Mouse (Mus musculus) cerebellum, adult 9-10 months (tissue): ENCODE measurements around the gene Tmprss11e.

ENCODE experiments used
- DNase-seq: peaks from one replicate; pipeline ENCODE4 v3.0.0; 2022

The Tmprss11e gene

DNA sequence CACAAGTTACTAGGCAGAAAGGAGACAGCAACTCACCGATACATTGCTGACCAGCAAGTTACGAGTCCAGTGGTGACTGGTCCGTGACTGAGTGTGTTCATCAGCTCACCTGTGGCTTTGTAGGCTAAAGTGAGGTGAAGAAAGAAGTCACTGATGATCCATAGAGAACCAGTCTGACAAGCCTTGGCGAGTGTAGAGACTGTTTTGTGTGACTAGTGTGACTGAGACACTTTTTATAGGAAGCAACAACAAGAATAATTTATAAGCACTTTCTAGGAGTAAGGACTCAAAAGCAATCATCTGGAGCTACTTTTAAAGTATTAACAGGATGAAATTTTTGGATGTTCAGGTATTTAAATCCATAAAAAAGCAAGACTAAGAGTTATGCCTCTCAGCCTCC is at the start of gene Tmprss11e:
Gene Tmprss11e, minus strand, starts transcription at position 101 of the 400 bp plus-strand sequence.
- no peak for DNase-seq

DNA sequence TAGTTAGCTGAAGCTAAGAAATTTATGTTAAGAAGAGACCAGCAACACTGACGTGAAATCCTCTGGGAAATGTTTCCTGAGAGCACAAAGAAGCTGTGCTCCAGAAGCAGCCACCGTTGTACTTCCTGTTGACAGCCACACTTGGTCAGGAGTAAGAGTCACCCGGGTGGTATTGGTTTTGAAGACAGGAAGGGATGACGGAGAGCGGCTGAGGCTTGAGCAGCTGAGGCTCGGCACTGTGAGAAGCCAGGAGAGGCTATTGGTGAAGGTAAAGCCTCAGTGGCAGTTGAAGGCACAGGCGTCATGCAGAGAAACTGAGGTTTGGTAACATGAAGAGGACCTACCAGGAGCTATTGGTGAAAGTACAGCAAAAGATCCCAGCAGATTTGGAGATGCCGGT is 47.2 kb upstream of the Tmprss11e start:
- no peak for DNase-seq

DNA sequence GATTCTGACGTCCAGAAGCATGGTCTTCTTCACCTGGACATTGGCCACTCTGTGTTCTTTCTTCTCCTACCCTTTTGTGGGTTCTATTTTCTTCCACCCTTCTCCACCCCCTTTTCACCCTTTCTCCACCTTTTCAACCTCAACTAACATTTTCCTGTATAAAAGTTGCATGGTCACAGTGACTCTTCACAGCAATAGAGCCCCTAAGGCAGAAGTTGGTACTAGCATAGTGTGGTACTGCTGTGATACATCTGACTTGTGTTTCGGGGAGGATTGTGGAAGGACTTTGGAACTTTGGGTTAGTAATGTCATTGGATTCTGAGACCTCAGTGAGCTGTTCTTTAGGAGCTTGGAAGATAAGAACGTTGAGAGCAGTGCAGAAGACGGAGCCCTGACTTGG is 46.6 kb upstream of the Tmprss11e start:
- no peak for DNase-seq

DNA sequence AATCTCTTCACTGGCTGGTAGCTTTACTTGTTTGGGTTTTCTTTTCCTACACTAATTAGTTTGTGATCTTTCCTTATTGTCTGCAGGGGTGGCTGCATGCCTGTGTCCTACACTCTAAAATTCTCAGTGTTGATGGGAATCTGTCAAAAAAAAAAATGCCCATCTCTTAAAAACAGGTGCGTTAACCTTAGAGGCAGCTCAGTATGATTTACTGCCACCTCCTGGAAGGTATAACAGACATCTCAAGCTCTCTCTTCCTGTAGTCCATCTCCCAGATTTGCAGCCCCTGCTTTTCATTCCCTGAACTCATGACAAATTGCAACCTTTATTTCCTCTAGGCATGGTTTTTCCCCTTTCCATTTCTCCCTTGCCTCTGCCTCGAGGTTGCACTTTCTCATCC is 44.3 kb upstream of the Tmprss11e start:
- DNase-seq = no peak

DNA sequence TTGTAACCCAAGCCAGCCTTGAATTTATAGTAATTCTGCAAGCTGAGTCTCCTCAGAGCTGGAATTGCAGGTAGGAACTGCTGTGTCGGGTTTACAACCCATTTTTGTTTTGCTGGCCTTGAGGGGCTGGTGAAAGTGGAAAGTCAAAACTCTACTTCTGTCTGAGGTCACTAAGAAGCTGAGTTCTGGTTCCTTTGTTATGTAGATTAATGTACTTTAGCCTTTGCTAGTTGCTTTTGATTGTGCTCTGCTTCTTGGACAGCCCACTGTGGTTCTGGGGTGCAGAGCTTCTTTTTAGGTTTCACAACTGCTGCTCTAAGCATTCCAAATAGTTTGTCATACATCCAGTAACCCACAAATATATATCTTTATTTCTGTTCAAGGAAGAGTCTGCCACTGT is 41.2 kb upstream of the Tmprss11e start:
- no peak for DNase-seq

DNA sequence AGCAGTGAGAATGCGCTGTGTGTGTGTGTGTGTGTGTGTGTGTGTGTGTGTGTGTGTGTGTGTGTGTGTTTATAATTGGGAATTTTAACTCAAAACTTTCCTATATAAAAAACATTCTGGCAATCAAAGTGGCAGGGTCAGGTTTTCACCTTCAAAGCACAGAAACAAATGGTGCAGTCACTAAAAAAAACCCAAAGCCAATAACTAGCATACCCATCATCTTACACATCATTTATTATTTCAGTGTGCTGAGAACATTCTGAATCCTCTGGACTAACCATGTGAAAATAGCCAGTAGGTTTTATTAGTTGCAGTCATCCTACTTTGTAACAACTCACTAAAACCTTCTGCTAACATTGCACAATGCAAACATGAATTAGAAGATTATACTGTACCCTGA is 38.6 kb upstream of the Tmprss11e start:
- no peak for DNase-seq

DNA sequence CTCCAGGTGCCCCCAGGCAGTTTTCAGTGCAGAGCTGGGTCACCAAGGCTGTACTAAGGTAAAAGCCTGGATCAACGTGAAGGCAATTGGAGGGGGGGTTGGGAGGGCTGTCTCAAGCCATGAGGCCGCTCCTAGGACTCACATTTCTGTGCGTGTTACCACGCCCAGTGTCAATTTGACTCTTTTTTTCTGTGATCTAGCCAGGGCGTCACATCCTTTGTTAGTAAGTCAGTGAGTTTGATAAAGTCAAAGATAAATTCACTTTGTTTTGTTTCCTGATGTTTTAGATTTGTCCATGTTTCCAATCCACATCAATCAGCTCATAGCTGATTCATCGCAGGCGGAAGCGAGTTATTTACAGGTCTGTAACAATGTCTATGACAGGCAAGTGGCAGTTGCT is 37.4 kb upstream of the Tmprss11e start:
- DNase-seq = no peak

DNA sequence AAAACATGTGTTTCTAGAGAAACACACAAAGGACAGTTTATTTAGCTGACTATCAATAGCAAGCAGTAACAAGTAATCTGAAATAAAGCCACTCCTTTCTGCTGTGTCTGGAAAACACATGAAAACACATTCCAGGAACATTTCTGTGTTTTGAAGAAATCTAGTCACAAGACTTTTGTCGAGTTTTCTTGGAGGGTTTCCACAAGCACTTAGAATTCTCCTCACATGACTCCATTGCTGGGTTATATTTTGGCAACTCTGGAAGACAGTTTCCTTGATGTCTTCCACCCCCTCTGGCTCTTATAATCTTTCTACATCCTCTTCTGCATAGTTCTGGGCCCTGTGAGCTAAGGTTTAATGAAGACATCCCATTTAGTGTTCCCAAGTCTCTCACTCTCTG is 32.9 kb upstream of the Tmprss11e start:
- no peak for DNase-seq

DNA sequence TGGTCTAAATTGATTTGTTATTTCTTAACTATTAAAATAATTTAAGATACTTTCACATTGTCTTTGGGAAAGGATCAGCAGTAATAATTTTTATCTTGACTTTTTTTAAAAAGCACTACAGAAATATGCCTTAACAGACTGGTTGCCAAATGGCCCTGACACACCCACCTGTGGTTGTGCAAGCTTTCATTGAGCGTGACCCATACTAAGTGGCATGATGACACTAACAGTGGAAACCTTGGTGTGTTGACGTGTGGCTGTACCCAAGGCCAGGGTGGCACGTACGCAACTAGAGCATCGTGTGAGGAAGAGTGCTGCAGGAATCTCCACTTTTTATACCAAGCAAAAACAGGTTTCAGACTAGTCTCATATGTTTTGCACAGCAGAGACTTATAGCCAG is 31.3 kb upstream of the Tmprss11e start:
- no peak for DNase-seq

DNA sequence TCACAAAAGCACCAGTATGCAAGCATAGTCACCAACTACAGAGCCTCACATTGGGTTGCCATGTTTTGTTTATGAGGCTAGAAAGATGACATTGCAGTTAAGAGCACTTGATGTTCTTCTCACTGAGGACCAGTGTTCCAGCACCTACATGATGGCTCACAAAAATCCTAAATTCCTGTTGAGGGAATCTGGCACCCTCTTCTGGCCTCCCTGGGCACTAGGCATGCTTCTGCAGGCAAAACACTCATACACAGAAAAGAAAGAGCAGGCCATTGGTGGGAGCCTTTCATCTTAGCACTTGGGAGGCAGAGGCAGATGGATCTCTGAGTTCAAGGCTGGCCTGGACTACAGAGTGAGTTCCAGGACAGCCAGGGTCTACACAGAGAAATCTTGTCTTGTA is 25.4 kb upstream of the Tmprss11e start:
- DNase-seq = no peak

DNA sequence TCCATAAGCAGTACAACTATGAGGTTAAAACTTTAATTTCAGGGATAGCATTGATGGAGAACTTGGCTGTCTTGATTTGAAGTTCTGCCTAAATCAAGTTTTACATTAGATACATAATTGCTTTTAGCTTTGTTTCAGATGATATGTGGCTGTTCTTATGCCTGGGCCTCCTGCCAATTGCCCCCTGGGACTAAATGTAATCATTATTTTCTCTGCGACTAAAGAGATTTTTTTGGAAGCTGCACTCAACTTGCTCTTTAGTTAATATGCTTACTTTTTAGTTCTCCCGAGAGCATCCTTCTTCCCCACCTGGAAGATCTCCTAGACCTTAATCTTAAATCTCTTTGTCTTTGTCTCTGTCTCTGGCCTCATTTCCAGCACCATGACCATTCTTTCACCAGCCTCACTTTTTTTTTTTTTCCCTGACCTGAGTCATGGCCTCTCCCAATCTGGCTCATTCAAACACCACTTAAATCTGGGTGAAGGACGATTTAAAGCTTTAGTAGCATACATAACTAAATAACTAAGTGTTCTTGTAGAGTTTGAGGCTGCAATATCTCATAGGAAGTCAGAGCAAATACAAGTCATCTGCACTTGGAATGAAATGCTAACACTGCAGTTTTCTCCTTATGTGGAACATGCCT is 23.5 kb upstream of the Tmprss11e start:
- DNase-seq = no peak

DNA sequence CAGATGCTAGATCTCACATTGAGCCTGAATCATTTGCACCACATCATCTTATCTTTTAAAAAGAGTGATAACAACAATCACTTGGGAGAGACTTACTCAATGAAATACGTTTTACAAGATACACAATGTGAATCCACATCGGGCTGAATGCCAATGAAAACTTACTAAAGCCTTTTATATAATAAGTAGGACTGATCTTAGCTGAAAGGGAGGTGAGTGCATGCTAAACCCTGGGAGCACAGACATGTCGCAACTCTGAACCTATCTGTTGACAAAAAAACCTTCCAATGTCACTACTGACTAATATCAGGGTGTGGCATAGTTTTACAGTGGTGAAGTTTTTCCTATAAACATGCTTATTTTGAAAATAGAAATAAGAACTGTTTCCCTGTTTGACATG is 2.8 kb downstream of the Tmprss11e start:
- DNase-seq = no peak

DNA sequence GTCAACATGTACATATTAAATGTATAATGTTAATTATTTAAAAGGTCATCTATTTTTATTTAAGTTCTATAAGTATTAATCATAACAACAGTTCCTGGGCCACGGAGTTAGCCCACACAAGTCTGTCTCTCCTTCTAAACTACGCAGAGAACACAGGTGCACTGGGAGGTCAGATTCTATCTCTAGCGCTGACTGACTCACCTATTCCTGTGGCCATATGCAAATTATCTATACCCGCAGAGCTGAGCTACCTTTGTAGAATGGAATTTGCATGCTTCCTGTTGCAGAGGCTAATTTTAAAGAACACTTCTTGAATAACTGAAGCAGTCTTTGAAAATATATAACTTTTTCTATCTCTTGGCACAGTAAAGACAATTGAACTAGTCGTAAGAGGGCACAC is 4.5 kb downstream of the Tmprss11e start:
- no peak for DNase-seq

DNA sequence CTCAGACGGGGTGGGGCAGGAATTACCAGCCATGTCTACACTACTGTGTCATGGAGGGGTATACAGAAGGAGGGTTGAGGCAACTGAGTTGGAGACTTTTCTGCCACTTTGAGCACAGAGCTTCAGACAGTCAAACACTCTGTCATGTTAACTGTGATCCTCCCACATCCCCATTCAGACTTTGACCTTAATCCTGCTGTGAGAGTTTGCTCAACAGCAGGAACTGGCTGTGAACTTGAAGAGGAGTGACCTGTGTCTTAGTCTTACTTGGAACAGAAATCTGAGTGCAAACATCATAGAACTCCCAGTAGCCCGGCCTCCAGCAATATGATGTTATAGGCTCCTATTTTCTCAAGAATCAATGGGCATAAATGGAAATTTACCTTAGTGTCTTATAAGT is 9.8 kb downstream of the Tmprss11e start:
- DNase-seq = no peak

DNA sequence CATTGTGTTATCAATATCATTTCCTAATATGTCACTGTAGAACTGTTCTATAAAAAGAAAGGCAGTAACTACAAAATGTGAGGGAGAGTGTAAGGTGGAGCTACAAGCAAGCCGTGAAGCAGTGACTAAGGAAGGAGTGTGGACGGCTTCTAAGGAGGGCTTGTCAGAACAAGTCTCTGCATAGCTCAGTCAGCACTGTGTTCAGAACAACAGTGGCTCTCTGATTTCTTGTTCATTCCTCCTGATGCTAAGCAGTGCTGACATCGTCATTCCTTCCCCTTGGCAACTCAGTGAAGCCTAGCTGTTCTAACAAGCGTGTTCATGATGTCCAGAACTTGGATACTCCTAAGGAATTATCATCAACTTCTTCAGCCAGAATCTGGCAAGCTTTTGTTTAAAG is 15.0 kb downstream of the Tmprss11e start:
- DNase-seq = no peak

DNA sequence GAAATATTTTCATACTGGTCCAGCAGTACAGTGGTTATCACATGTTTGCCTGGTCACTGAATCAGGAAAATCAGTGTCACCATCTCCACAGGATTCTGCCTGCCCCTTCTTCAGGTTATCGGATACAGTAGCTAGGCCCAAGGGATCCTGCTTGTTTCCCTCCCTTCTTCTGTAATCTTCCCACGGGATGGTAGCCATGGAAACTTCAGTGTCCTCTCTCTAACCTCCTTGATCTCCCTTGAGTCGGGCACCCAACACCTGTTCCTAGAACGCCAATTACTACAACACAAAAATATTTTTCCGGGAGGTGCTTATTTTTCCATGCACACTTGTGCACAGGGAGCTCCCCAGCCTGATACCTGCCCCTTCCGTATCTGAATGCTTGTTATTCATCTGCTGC is 17.0 kb downstream of the Tmprss11e start:
- DNase-seq = no peak

DNA sequence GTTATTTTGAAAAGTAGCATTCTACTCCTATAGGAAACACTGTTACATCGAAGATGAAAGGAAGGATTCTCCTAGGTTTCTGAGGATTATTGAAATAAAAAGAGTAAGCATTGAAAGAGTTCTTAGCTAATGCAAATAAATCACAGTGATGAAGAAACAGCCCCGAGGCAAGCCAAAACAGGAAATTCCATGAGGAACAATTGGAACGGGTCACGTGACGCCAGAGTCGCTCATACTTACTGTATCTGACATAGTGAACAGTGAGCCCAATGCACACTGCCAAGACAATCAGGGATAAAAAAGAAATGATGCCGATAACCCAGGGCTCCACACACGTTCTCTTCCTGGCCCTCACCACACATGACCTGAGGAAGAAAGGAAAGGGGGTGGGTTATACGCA is 18.6 kb downstream of the Tmprss11e start:
- no peak for DNase-seq

DNA sequence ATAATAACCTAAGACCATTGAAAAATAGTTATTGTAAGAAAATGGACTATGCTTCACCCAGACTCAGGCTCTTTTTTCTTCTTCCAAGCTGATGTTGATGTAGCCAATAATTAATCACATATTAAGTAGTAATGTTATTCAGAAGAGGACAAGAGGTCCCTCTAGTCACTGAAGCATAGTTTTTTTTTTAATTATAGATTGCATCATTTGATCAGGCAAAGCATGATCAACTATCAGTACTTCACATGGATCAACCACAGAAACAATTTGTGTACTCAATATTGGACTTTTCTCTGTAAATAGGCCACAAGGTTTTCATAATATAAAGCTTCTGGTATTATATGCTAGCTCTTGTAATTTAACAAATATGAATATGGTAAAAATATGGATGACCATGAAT is 20.6 kb downstream of the Tmprss11e start:
- DNase-seq = no peak

DNA sequence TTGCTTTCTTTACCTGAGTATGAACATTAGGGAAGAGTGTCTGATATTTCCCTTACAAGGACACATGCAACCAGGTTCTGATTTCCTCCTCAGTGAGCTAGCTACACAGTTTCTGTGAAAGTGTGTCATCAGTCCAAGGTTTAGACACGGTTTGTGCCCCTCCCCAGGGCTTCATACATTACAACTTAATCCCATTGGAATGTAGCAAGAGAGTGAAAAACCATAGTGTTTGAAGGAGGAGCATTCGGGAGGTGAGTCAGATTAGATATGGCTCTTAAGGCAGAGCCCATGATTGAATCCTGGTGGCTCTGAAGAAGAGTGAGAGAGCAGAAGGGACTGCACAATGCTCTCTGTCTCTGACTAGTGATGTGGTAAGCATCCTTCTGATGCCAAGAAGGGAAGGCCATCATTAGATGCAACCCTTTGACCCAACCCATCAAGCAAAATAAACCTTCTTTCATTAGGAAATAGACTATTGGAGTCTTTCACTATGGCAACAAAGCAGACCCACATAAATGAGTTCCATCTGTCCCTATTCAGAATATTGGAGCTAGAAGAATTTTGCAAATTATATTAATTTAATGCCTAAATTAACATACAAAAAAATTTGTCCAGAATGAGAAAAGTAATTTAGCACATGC is 22.7 kb downstream of the Tmprss11e start:
- no peak for DNase-seq

DNA sequence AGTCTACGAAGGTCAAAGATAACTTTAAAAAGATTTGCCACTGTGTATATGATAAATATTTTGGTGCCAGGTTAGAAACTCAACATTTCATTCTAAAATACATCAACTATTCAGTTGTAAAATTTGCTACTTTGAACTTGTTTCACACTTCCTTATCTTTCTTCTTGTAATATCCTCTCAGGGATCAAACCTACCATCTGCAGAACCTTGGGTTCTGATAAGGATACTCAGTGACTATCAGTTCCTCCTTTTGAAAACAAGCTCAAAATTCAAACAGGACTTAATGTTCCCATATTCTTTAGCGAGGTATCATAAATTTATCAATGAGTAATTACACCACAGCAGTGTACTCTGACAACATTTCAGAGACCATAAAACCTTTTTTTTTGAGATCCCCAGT is 30.6 kb downstream of the Tmprss11e start:
- no peak for DNase-seq

DNA sequence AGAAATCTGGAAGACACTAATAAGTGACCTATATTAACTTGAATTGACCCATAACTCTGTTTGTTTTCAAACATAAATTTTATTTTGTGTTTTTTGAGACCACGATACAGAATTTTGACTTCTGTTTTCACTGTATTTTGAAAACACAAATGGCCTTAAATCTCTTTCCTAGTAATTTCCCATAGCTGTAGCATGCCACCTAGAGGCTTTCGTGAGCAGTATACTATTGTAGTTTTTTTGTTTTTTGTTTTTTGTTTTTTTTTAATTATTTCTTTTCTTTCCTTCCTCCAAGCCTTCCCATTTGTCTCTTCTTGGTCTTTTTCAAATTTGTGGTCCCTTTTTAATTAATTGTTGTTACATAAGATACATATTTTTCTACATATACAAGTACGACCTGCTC is 40.7 kb downstream of the Tmprss11e start:
- no peak for DNase-seq

DNA sequence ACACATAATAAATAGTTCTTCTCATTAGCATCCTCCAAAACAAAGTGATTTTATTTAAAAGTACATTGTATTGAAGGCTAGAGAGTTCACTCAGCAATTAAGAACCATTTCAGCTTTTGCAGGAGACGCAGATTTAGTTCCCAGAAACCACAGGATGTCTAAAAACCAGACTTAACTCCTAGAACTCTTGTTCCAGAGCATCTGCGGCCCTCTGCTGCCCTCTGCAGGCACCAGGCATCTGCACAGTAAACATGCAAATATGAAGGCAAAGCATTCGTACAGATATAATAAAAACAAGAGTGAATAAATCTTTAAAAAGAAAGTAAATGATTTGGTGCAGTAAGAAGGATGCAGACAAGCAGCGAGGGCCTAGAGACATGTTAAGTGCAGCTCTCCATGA is 60.9 kb downstream of the Tmprss11e start:
- DNase-seq = peak; percentile 3

DNA sequence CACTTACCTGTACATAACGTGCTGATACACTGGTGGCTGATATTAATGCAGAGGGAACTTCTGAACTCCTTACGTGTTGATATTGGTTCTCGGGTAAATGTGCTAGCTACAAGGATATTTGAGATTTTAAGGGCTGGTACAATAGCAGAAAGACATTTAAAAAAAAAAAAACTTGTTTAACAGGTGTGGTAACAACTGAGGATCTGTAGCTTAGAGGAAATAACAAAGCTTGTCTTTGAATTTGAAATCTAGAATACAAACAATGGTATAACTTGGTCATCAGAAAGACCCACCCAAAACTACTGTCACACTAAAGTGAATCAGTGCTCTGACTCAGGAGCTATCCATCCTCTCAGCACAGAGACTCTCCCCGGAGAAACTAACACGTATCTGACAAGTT is 69.4 kb downstream of the Tmprss11e start, which contains the start of gene Tmprss11b:
Gene Tmprss11b, minus strand, starts transcription at position 101 of the 400 bp plus-strand sequence.
- no peak for DNase-seq
